9 mouse cellular contexts compared by ENCODE assay signal in the genomic region with DNA sequence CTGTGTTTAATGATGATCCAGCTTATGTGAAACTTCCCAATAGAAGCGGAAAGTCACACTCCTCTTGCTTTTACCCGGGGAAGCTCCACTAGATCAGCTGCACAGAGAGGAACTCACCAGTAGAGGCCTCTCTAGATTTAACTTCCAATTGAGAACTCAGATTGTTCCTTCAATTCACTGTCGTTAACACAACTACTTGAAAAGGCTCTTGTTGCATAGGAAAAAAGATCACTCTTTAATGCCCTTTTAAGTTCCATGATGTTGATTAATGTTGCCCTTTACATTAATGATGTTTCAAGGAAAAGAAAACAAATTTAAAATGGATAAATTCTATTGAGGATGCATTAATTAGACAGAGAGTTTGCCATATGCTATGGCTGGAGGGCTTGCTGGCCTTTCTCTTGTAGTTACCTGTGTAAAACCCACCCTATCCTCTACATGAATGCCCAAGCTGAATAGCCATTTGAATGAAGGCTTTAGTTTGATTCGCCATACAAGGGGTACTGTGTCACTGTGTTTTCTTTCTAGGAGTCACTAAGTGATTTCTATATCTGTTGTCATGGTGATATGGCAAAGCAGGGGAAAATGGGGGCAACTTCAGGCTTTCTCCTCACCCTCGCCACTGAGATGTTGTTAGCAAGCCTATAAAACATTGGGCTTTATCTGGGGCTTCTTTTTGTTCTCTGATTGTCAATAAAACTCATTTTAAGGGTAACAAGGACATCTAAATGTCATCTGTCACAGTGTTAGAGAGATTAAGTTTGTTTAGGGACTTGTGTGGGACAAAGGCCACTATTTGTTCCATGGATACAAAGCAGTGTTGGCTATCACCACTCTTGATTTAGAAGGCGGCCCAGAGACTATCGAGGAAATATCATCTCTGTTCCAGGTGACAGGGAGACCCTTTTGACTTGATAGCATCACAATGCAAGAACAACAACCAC.
A peak's percentile ranks its signal among the peaks of the same experiment; 100 is the strongest.
DNase-seq lines count a peak whose midpoint lies in the region; ATAC-seq lines count a peak whose summit lies in the region.
"Had no signal": no experiment of that assay in that cellular context is flagged by ENCODE, and none has a peak within 500 bp of the region (broad histone marks: within the 10 kb centered on the region; RNA-seq: fewer than 3 reads in every experiment).

No protein-coding gene starts in this region.

- DNase-seq in embryonic facial prominence, embryonic 11.5 days (ENCODE audit: low spot score) = peak; percentile 61
- DNase-seq in embryonic facial prominence, embryonic 10.5 days (ENCODE audit: low spot score) = no peak
- DNase-seq in right cerebral cortex, adult 2 months (ENCODE audit: low spot score in 2 of 2) = peak; percentile 12 to 19
- DNase-seq in right cerebral cortex, postnatal 36 days (ENCODE audit: low spot score in 2 of 2) = no peak
- peak; percentile 82 for DNase-seq in hindbrain, embryonic 14.5 days (ENCODE audit: low spot score)
- DNase-seq in telencephalon, adult 2 months (ENCODE audit: low read depth, low spot score) = peak; percentile 21
- no peak for DNase-seq in thymus, postnatal 36 days
- no peak for DNase-seq in urinary bladder, postnatal 4 days (ENCODE audit: low spot score in 2 of 2)
- DNase-seq: liver, embryonic 13.5 days had no signal

- no peaks in the 10 kb centered on the region for H3K36me3 ChIP-seq in embryonic facial prominence, embryonic 11.5 days (replicated peaks; ENCODE audit: control insufficient read depth, insufficient read depth, low read depth, low read length)
- no peaks in the 10 kb centered on the region for H3K36me3 ChIP-seq in embryonic facial prominence, embryonic 10.5 days (replicated peaks)
- H3K36me3 ChIP-seq in hindbrain, embryonic 14.5 days (replicated peaks; ENCODE audit: control insufficient read depth, insufficient read depth) = no peaks in the 10 kb centered on the region
- H3K36me3 ChIP-seq: liver, embryonic 13.5 days had no signal

- no peak overlapping the region for H3K4me3 ChIP-seq in embryonic facial prominence, embryonic 11.5 days (ENCODE audit: low read depth, low read length)
- H3K4me3 ChIP-seq in embryonic facial prominence, embryonic 10.5 days = no peak overlapping the region
- H3K4me3 ChIP-seq in hindbrain, embryonic 14.5 days (replicated peaks; ENCODE audit: low read length) = no peak overlapping the region
- H3K4me3 ChIP-seq: liver, embryonic 13.5 days had no signal

- no peaks in the 10 kb centered on the region for H3K4me1 ChIP-seq in embryonic facial prominence, embryonic 11.5 days (ENCODE audit: control insufficient read depth, insufficient read depth, low read length)
- H3K4me1 ChIP-seq in embryonic facial prominence, embryonic 10.5 days = no peaks in the 10 kb centered on the region
- peaks cover 8% of the 10 kb centered on the region for H3K4me1 ChIP-seq in hindbrain, embryonic 14.5 days (replicated peaks; ENCODE audit: control insufficient read depth, insufficient read depth, low read length)
- H3K4me1 ChIP-seq: liver, embryonic 13.5 days had no signal

- no peak overlapping the region for H3K9ac ChIP-seq in embryonic facial prominence, embryonic 11.5 days (replicated peaks; ENCODE audit: low read length)
- no peak overlapping the region for H3K9ac ChIP-seq in hindbrain, embryonic 14.5 days
- H3K9ac ChIP-seq: liver, embryonic 13.5 days had no signal

- H3K9me3 ChIP-seq in embryonic facial prominence, embryonic 11.5 days (replicated peaks; ENCODE audit: control insufficient read depth, low read length) = no peaks in the 10 kb centered on the region
- no peaks in the 10 kb centered on the region for H3K9me3 ChIP-seq in embryonic facial prominence, embryonic 10.5 days
- no peaks in the 10 kb centered on the region for H3K9me3 ChIP-seq in hindbrain, embryonic 14.5 days (ENCODE audit: control insufficient read depth, low read length)
- H3K9me3 ChIP-seq: liver, embryonic 13.5 days had no signal

- peak; percentile 61; the same call in 1 of the 2 replicates for ATAC-seq in embryonic facial prominence, embryonic 11.5 days (replicated peaks; ENCODE audit: insufficient number of reproducible peaks, low FRiP score, low TSS enrichment, low read depth)
- ATAC-seq in hindbrain, embryonic 14.5 days (ENCODE audit: low FRiP score) = peak; percentile 84

- 41% methylated on average over 7 of the region's 7 CpGs for WGBS in embryonic facial prominence, embryonic 11.5 days
- 40% methylated on average over 7 of the region's 7 CpGs for WGBS in embryonic facial prominence, embryonic 10.5 days
- 10% methylated on average over 7 of the region's 7 CpGs for WGBS in hindbrain, embryonic 14.5 days

- no peaks in the 10 kb centered on the region for H3K27me3 ChIP-seq in embryonic facial prominence, embryonic 11.5 days (ENCODE audit: control insufficient read depth, insufficient read depth, low read length)
- H3K27me3 ChIP-seq in embryonic facial prominence, embryonic 10.5 days (replicated peaks; ENCODE audit: low read depth, poor library complexity, severe bottlenecking) = peaks cover 14% of the 10 kb centered on the region; the same call in 1 of the 2 replicates
- H3K27me3 ChIP-seq in hindbrain, embryonic 14.5 days (ENCODE audit: control insufficient read depth, insufficient read depth, low read length) = peaks cover 29% of the 10 kb centered on the region
- H3K27me3 ChIP-seq: liver, embryonic 13.5 days had no signal

- no peak overlapping the region for H3K4me2 ChIP-seq in embryonic facial prominence, embryonic 11.5 days (ENCODE audit: low read depth, low read length)
- H3K4me2 ChIP-seq in hindbrain, embryonic 14.5 days (replicated peaks) = no peak overlapping the region
- H3K4me2 ChIP-seq: liver, embryonic 13.5 days had no signal

- H3K27ac ChIP-seq in embryonic facial prominence, embryonic 11.5 days (replicated peaks; ENCODE audit: low read depth, low read length) = no peak overlapping the region
- H3K27ac ChIP-seq in embryonic facial prominence, embryonic 10.5 days (replicated peaks) = no peak overlapping the region
- peak overlapping the region; percentile 40 for H3K27ac ChIP-seq in hindbrain, embryonic 14.5 days
- H3K27ac ChIP-seq: liver, embryonic 13.5 days had no signal

Comparison
In these comparisons a context has a peak if more than half of its experiments do, and no peak if none do; other contexts are left out.
1. DNase-seq: peak in embryonic facial prominence, embryonic 11.5 days (single experiment), right cerebral cortex, adult 2 months (2 of 2), hindbrain, embryonic 14.5 days (single experiment) and telencephalon, adult 2 months (single experiment); none in embryonic facial prominence, embryonic 10.5 days (single experiment), right cerebral cortex, postnatal 36 days (0 of 2), thymus, postnatal 36 days (0 of 2) and urinary bladder, postnatal 4 days (0 of 2).